Mouse (Mus musculus) midbrain, embryonic 16.5 days (tissue): ENCODE data around the gene C77080. TPM values are rescaled to one million over a fixed set of nuclear protein-coding genes. Genes with fewer than 3 reads are reported as not detected.
A peak's percentile ranks its signal among the peaks of the same experiment; 100 is the strongest.
"Not testable (repeated sequence)": the region's sequence is repeated elsewhere in the genome, so short reads cannot be mapped to it uniquely, and the experiment has no call there.

Source experiments
- ATAC-seq: fragments of 200-750 bp; cut with Nextera tagmentation; 2 replicates; pipeline ENCODE4 v1.8.0; 2017; ENCODE audit warnings: moderate TSS enrichment
- H3K27ac ChIP-seq: fragments of 300-500 bp; sonication (generic); 2 replicates; pipeline ENCODE4 v1.5.1; 2014; ENCODE audit warnings: mild to moderate bottlenecking, low read length, mixed read lengths
- H3K27me3 ChIP-seq: fragments of 300-500 bp; sonication (generic); 2 replicates; pipeline ENCODE4 v1.6.1; 2014; ENCODE audit warnings: low read depth, low read length, mixed read lengths; ENCODE audit not compliant: control insufficient read depth, insufficient read depth
- H3K36me3 ChIP-seq: fragments of 300-500 bp; sonication (generic); 2 replicates; pipeline ENCODE4 v1.6.1; 2014; ENCODE audit warnings: mild to moderate bottlenecking, low read length, moderate library complexity, mixed read lengths; ENCODE audit not compliant: control insufficient read depth, insufficient read depth
- H3K4me1 ChIP-seq: fragments of 300-500 bp; sonication (generic); 2 replicates; pipeline ENCODE4 v1.6.1; 2014; ENCODE audit warnings: mild to moderate bottlenecking, low read length, mixed read lengths; ENCODE audit not compliant: control insufficient read depth, insufficient read depth
- H3K4me2 ChIP-seq: fragments of 300-500 bp; sonication (generic); 2 replicates; pipeline ENCODE4 v1.6.1; 2014; ENCODE audit warnings: mild to moderate bottlenecking, low read length, mixed read lengths
- H3K4me3 ChIP-seq: fragments of 300-500 bp; sonication (generic); 2 replicates; pipeline ENCODE4 v1.5.1; 2014; ENCODE audit warnings: low read depth, mild to moderate bottlenecking, low read length, moderate library complexity, mixed read lengths
- H3K9ac ChIP-seq: fragments of 300-500 bp; sonication (generic); 2 replicates; pipeline ENCODE4 v1.6.1; 2014; ENCODE audit warnings: low read depth, low read length, mixed read lengths
- H3K9me3 ChIP-seq: fragments of 300-500 bp; sonication (generic); replicated peaks from 2 replicates; pipeline ENCODE4 v1.6.1; 2014; ENCODE audit warnings: mild to moderate bottlenecking, low read length, mixed read lengths; ENCODE audit not compliant: control insufficient read depth, poor library complexity, severe bottlenecking
- WGBS: fragments of 180-500 bp; shearing (Covaris S2); extraction: QIAGEN DNeasy Blood & Tissue Kit; methylation state at CpG from one replicate; pipeline ENCODE4 v1.1.7; 2014; 5-methylcytosine and 5-hydroxymethylcytosine counted together
- polyA plus RNA-seq: library from polyadenylated mRNA; unstranded; fragments of >200 nt; fragmentation: Nextera tagmentation; extraction: Ambion mirVana; gene quantifications from 2 replicates; pipeline ENCODE4 v1.2.1, GENCODE M21; 2015

C77080 gene
- polyA plus RNA-seq, 1 experiment from 2014 or later: 6.7 TPM

DNA sequence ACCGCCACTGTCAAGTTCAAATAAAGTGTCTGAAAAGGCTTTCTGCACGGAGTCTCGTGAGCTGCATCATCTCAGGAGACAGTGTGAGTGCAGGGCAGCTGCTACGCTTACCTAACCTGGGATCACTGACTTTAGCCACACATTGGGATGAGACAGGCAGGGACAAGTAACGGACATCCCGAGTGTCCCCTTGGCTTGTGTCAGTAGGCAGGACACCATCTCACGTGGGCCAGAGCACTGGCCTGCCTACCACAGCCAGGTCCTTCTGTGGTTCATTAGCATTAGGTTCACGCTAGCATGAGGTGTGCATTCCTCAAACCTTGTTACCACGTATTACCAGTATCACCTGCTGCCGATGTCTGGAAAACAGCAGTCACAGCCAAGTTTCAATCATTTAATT, 42.0 kb downstream of the C77080 start:
- ATAC-seq: no peak
- Histone ChIP-seq H3K4me2 (no peak overlapping the region), H3K36me3 (peaks cover 61% of the 10 kb centered on the region), H3K9me3 (no peaks in the 10 kb centered on the region), H3K4me3 (no peak overlapping the region), H3K4me1 (peaks cover 8% of the 10 kb centered on the region; the same call in 1 of the 2 replicates), H3K9ac (0 out of 2 replicates have a peak overlapping the region, but pooled peaks have one; percentile 10), H3K27me3 (no peaks in the 10 kb centered on the region), H3K27ac (no peak overlapping the region)
- WGBS: 89% methylated on average over 10 of the region's 10 CpGs

DNA sequence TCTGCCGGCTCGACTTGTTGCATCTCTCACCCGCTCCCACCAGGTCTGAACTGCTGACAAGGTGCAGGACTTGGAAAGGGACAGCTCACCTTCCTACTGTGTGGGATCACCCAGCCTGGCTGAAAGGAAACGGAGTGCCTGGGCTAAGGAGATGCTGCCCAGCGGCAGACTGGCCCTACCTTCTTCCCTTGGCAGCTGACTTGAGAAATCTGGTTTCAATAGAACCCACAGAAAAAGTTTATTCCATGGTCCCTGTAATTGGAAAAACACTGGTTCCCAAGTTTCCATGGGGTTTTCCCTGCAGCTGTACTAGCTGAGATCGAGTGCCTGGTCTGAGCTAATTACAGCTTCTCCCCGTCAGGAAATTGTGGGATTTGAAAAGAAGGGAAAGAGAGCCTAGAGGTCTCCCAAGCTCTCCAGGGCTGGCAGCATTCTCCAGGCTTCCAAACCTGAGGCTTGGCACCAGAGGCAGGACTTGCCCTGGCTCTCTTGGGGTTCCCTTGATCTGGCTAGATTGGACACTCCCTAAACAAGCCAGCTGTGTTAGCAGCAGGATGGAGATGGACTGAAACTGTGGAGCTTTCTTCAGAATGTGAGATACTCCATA, 42.5 kb downstream of the C77080 start:
- no peaks in the 10 kb centered on the region for H3K27me3 ChIP-seq
- no peak overlapping the region for H3K27ac ChIP-seq
- no peaks in the 10 kb centered on the region for H3K9me3 ChIP-seq
- H3K9ac ChIP-seq: no peak overlapping the region
- no peak overlapping the region for H3K4me2 ChIP-seq
- H3K4me1 ChIP-seq: peaks cover 4% of the 10 kb centered on the region; the same call in 1 of the 2 replicates
- H3K4me3 ChIP-seq: no peak overlapping the region
- H3K36me3 ChIP-seq: peaks cover 66% of the 10 kb centered on the region
- WGBS: 81% methylated on average over 7 of the region's 7 CpGs
- ATAC-seq: no peak

DNA sequence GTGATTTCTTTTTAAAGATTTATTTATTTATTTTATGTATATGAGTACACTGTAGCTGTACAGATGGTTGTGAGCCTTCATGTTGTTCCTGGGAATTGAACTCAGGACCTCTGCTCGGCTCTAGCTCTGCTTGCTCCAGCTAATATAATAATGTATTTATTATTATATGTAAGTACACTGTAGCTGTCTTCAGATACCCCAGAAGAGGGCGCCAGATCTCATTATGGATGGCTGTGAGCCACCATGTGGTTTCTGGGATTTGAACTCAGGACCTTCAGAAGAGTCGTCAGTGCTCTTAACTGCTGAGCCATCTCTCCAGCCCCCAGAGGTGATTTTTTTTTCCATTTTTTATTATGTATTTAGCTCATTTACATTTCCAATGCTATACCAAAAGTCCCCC, 48.7 kb downstream of the C77080 start:
- not testable (repeated sequence) for H3K4me2 ChIP-seq, H3K27ac ChIP-seq, H3K4me1 ChIP-seq, H3K4me3 ChIP-seq, ATAC-seq, H3K9me3 ChIP-seq, H3K9ac ChIP-seq, H3K27me3 ChIP-seq
- peaks cover 48% of the 10 kb centered on the region for H3K36me3 ChIP-seq
- WGBS: 73% methylated on average over 3 of the region's 3 CpGs

DNA sequence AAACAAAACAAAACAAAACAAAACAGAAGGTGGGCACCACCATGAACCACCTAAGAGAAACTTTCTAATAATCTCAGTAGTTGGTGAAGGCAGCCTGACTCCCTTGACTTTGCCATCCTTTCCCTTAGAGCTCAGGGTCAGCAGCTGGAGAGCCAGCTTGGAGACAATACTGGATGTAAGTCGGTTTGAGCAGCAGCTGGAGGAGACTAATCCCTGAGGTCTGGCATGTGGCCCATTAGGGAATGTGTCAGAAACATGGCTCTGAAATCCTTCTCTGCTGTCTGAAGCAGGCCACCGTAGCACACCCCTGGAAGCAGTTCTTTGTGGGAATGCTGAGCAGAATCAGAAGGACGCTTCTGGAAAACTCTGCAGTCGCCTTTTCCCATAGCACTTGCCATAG, 49.7 kb downstream of the C77080 start:
- 78% methylated on average over 4 of the region's 4 CpGs for WGBS
- Histone ChIP-seq H3K27me3 (no peaks in the 10 kb centered on the region), H3K4me3 (no peak overlapping the region), H3K4me2 (no peak overlapping the region), H3K9me3 (no peaks in the 10 kb centered on the region), H3K36me3 (peaks cover 43% of the 10 kb centered on the region), H3K27ac (no peak overlapping the region), H3K4me1 (no peaks in the 10 kb centered on the region), H3K9ac (no peak overlapping the region)
- ATAC-seq: no peak

DNA sequence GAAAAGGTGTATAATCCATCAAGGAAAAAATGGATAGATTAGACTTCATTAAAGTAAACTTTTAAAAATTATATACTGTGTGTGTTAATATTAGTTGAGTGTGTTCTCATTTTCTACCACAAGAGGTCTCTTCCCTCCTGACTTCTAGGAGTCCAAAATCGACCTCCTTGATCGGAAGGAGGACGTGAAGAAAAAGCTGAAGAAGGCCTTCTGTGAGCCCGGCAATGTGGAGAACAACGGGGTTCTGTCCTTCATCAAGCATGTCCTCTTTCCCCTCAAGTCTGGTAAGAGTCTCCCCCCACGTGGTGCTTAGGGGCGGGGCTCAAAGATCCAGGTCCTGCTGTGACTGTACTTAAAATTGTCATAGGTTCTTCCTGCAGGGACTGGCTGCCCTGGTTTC, 51.7 kb downstream of the C77080 start:
- no peaks in the 10 kb centered on the region for H3K4me1 ChIP-seq
- peaks cover 40% of the 10 kb centered on the region for H3K36me3 ChIP-seq
- H3K4me2 ChIP-seq: no peak overlapping the region
- no peaks in the 10 kb centered on the region for H3K9me3 ChIP-seq
- no peaks in the 10 kb centered on the region for H3K27me3 ChIP-seq
- H3K9ac ChIP-seq: no peak overlapping the region
- 45% methylated on average over 7 of the region's 7 CpGs for WGBS
- no peak for ATAC-seq
- no peak overlapping the region for H3K4me3 ChIP-seq
- H3K27ac ChIP-seq: no peak overlapping the region

DNA sequence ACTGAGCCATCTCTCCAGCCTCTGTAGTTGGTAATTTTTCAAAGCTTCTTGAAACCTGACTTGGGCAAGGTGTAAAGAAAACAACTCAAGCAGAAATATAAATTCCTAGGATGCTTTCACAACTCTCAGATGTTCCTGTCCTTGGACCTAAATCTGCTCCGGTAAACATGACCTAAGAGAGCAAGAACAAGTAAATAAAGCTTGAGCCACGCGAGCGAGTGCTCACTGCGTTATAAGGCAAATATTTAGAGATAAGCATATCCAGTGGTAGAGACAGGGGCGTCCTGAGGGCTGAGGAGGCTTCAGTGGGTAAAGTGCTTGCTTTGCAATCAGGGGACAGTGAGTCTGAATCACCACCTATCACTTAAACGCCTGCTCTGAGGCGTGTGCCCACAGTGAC, 54.4 kb downstream of the C77080 start:
- Histone ChIP-seq H3K4me1 (no peaks in the 10 kb centered on the region), H3K9me3 (no peaks in the 10 kb centered on the region), H3K36me3 (peaks cover 41% of the 10 kb centered on the region), H3K27me3 (no peaks in the 10 kb centered on the region), H3K4me3 (no peak overlapping the region), H3K4me2 (no peak overlapping the region), H3K27ac (no peak overlapping the region), H3K9ac (no peak overlapping the region)
- no peak for ATAC-seq
- 94% methylated on average over 8 of the region's 8 CpGs for WGBS

DNA sequence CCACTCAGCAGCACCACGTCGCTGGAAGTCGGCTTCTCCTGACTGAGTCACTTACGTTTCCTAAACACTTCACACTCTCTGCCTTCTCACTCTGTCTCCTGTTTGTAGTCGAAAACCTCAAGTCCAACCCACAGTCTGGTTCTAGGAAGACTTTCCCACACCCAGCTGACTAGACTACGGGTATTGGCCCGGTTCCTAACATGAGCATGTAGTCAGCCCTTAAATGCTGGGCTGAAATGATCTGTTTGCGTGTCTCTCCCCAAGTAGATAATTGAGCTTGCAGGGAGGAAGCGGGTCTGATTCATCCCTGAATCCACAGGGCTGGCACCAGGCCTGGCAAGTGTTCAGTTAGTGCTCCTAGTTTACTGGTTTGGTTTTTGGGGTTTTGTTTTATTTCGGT, 56.5 kb downstream of the C77080 start:
- no peak overlapping the region for H3K4me3 ChIP-seq
- H3K27ac ChIP-seq: no peak overlapping the region
- H3K4me2 ChIP-seq: no peak overlapping the region
- no peaks in the 10 kb centered on the region for H3K27me3 ChIP-seq
- no peaks in the 10 kb centered on the region for H3K4me1 ChIP-seq
- no peaks in the 10 kb centered on the region for H3K9me3 ChIP-seq
- ATAC-seq: no peak
- peaks cover 48% of the 10 kb centered on the region for H3K36me3 ChIP-seq
- 96% methylated on average over 10 of the region's 10 CpGs for WGBS
- H3K9ac ChIP-seq: no peak overlapping the region

DNA sequence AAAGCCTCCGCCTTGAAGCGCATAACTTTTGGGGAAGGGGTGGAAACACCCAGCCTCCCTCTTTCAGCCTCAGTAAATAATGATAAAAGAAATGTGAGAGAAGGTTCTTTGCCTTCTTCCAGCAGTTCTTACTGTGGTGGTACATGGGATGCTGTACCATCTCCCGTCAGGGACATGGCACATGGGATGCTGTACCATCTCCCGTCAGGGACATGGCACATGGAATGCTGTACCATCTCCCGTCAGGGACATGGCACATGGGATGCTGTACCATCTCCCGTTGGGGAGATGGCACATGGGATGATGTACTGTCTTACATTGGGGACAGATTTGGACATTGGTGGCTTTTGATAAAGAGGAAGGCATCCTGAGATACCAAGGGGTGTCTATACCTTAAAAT, 63.7 kb downstream of the C77080 start:
- H3K4me3 ChIP-seq: no peak overlapping the region
- no peak for ATAC-seq
- no peak overlapping the region for H3K9ac ChIP-seq
- H3K27ac ChIP-seq: no peak overlapping the region
- peaks cover 23% of the 10 kb centered on the region for H3K36me3 ChIP-seq
- H3K4me2 ChIP-seq: no peak overlapping the region
- WGBS: over 99% methylated on average over 6 of the region's 6 CpGs
- H3K4me1 ChIP-seq: no peaks in the 10 kb centered on the region
- H3K9me3 ChIP-seq: no peaks in the 10 kb centered on the region
- H3K27me3 ChIP-seq: no peaks in the 10 kb centered on the region

DNA sequence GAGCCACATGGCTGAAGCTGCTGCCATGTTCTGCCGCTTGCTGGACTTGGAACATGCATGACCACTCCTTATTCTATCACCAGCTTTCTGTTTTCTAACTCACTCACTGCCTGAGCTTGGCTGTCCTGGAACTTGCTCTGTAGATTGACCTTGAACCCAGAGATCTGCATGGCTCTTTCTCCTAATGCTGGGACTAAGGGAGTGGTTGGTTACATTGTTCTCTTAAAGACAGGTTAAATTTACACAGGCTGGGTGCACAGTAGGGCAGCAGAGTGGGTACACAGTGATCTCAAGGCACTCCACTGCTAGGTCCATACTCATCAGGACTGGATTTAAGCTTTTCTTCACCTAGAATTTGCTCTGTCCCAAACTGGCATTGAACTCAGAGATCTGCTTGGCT, 66.9 kb downstream of the C77080 start:
- H3K27ac ChIP-seq: no peak overlapping the region
- H3K9me3 ChIP-seq: no peaks in the 10 kb centered on the region
- no peak overlapping the region for H3K9ac ChIP-seq
- H3K4me2 ChIP-seq: no peak overlapping the region
- H3K36me3 ChIP-seq: peaks cover 7% of the 10 kb centered on the region
- 97% methylated on average over 1 of the region's 1 CpGs for WGBS
- peaks cover 13% of the 10 kb centered on the region for H3K4me1 ChIP-seq
- no peak for ATAC-seq
- H3K27me3 ChIP-seq: no peaks in the 10 kb centered on the region
- H3K4me3 ChIP-seq: no peak overlapping the region
